Mouse (Mus musculus): ENCODE measurements at regions not wholly inside any gene's neighbourhood (a gene's known extent, or its start where the extent isn't known, plus 50 kb on each side); places are given as distances from the start of the nearest gene placed in this dataset.
A peak's percentile ranks its signal among the peaks of the same experiment; 100 is the strongest.

GRCm38 (mm10) chr4:56533344-56533985 lies 206.4 kb upstream of the Gm26657 start:
- no peaks in the 10 kb centered on the region for H3K27me3 ChIP-seq (replicated peaks; ENCODE audit: control insufficient read depth, insufficient read depth, low read length)
- H3K4me2 ChIP-seq (ENCODE audit: low read length) = no peak overlapping the region
- ATAC-seq (no peak), DNase-seq (ENCODE audit: low spot score) (no peak)
- no peaks in the 10 kb centered on the region for H3K36me3 ChIP-seq (ENCODE audit: control insufficient read depth, insufficient read depth, low read length)
- no peaks in the 10 kb centered on the region; the same call in 1 of the 2 replicates for H3K4me1 ChIP-seq (ENCODE audit: control insufficient read depth, insufficient read depth, low read length)
- no peaks in the 10 kb centered on the region for H3K9me3 ChIP-seq (replicated peaks; ENCODE audit: control insufficient read depth, low read length)
- no peak overlapping the region for H3K9ac ChIP-seq (ENCODE audit: low read length)
- H3K4me3 ChIP-seq (ENCODE audit: low read depth, low read length) = no peak overlapping the region
- 88% methylated on average over 9 of the region's 9 CpGs for whole genome bisulfite sequencing
- H3K27ac ChIP-seq (ENCODE audit: low read depth, low read length) = no peak overlapping the region

GRCm38 (mm10) chr4:56532921-56533320 lies 206.9 kb upstream of the Gm26657 start:
- no peak overlapping the region for H3K4me2 ChIP-seq (ENCODE audit: low read length)
- no peak overlapping the region for H3K27ac ChIP-seq (ENCODE audit: low read depth, low read length)
- no peaks in the 10 kb centered on the region for H3K9me3 ChIP-seq (replicated peaks; ENCODE audit: control insufficient read depth, low read length)
- DNase-seq (ENCODE audit: low spot score) = no peak
- WGBS = 69% methylated on average over 9 of the region's 9 CpGs
- H3K4me1 ChIP-seq (ENCODE audit: control insufficient read depth, insufficient read depth, low read length) = no peaks in the 10 kb centered on the region; the same call in 1 of the 2 replicates
- ATAC-seq = no peak
- no peak overlapping the region for H3K9ac ChIP-seq (ENCODE audit: low read length)
- H3K27me3 ChIP-seq (replicated peaks; ENCODE audit: control insufficient read depth, insufficient read depth, low read length) = no peaks in the 10 kb centered on the region
- H3K36me3 ChIP-seq (ENCODE audit: control insufficient read depth, insufficient read depth, low read length) = no peaks in the 10 kb centered on the region
- no peak overlapping the region for H3K4me3 ChIP-seq (ENCODE audit: low read depth, low read length)

- H3K27ac ChIP-seq (ENCODE audit: low read depth, low read length) = no peak overlapping the region
- H3K4me3 ChIP-seq (ENCODE audit: low read depth, low read length) = no peak overlapping the region
- H3K36me3 ChIP-seq (ENCODE audit: control insufficient read depth, insufficient read depth, low read length) = no peaks in the 10 kb centered on the region
- DNase-seq (ENCODE audit: low spot score) (no peak), ATAC-seq (no peak)
- no peaks in the 10 kb centered on the region for H3K27me3 ChIP-seq (replicated peaks; ENCODE audit: control insufficient read depth, insufficient read depth, low read length)
- no peak overlapping the region for H3K4me2 ChIP-seq (ENCODE audit: low read length)
- WGBS = 90% methylated on average over 2 of the region's 2 CpGs
- no peak overlapping the region for H3K9ac ChIP-seq (ENCODE audit: low read length)
- H3K4me1 ChIP-seq (ENCODE audit: control insufficient read depth, insufficient read depth, low read length) = no peaks in the 10 kb centered on the region; the same call in 1 of the 2 replicates
- no peaks in the 10 kb centered on the region for H3K9me3 ChIP-seq (replicated peaks; ENCODE audit: control insufficient read depth, low read length)
Measured at GRCm38 (mm10) chr4:56528571-56528970, 211.3 kb upstream of the Gm26657 start.

- H3K27ac ChIP-seq (ENCODE audit: low read depth, low read length) = no peak overlapping the region
- no peak overlapping the region for H3K9ac ChIP-seq (ENCODE audit: low read length)
- H3K4me3 ChIP-seq (ENCODE audit: low read depth, low read length) = no peak overlapping the region
- no peaks in the 10 kb centered on the region for H3K9me3 ChIP-seq (replicated peaks; ENCODE audit: control insufficient read depth, low read length)
- H3K4me2 ChIP-seq (ENCODE audit: low read length) = no peak overlapping the region
- no peaks in the 10 kb centered on the region for H3K4me1 ChIP-seq (ENCODE audit: control insufficient read depth, insufficient read depth, low read length)
- H3K27me3 ChIP-seq (replicated peaks; ENCODE audit: control insufficient read depth, insufficient read depth, low read length) = no peaks in the 10 kb centered on the region
- ATAC-seq (no peak), DNase-seq (ENCODE audit: low spot score) (peak; percentile 38)
- no peaks in the 10 kb centered on the region for H3K36me3 ChIP-seq (ENCODE audit: control insufficient read depth, insufficient read depth, low read length)
- WGBS = 79% methylated on average over 6 of the region's 6 CpGs
Measured at GRCm38 (mm10) chr4:56524430-56524985, 215.4 kb upstream of the Gm26657 start.

GRCm38 (mm10) chr4:56507770-56508169 lies 232.1 kb upstream of the Gm26657 start:
- no peak for ATAC-seq
- no peak overlapping the region for H3K4me3 ChIP-seq (ENCODE audit: low read depth, low read length)

GRCm38 (mm10) chr4:56506786-56507185 lies 233.1 kb upstream of the Gm26657 start:
- no peak overlapping the region for H3K4me3 ChIP-seq (ENCODE audit: low read depth, low read length)
- ATAC-seq (no peak), DNase-seq (ENCODE audit: low spot score) (no peak)
- H3K27ac ChIP-seq (ENCODE audit: low read depth, low read length) = no peak overlapping the region
- no peak overlapping the region for H3K4me2 ChIP-seq (ENCODE audit: low read length)
- no peak overlapping the region for H3K9ac ChIP-seq (ENCODE audit: low read length)
- no peaks in the 10 kb centered on the region for H3K27me3 ChIP-seq (replicated peaks; ENCODE audit: control insufficient read depth, insufficient read depth, low read length)
- H3K4me1 ChIP-seq (ENCODE audit: control insufficient read depth, insufficient read depth, low read length) = no peaks in the 10 kb centered on the region
- WGBS = 81% methylated on average over 1 of the region's 1 CpGs
- H3K36me3 ChIP-seq (ENCODE audit: control insufficient read depth, insufficient read depth, low read length) = no peaks in the 10 kb centered on the region
- no peaks in the 10 kb centered on the region for H3K9me3 ChIP-seq (replicated peaks; ENCODE audit: control insufficient read depth, low read length)

More at GRCm38 (mm10) chr4:56507770-56508169, 232.1 kb upstream of the Gm26657 start:
- DNase-seq (ENCODE audit: low spot score) = no peak
- Histone ChIP-seq H3K4me2 (ENCODE audit: low read length) (no peak overlapping the region), H3K36me3 (ENCODE audit: control insufficient read depth, insufficient read depth, low read length) (no peaks in the 10 kb centered on the region), H3K27me3 (replicated peaks; ENCODE audit: control insufficient read depth, insufficient read depth, low read length) (no peaks in the 10 kb centered on the region), H3K27ac (ENCODE audit: low read depth, low read length) (no peak overlapping the region), H3K4me1 (ENCODE audit: control insufficient read depth, insufficient read depth, low read length) (no peaks in the 10 kb centered on the region), H3K9ac (ENCODE audit: low read length) (no peak overlapping the region), H3K9me3 (replicated peaks; ENCODE audit: control insufficient read depth, low read length) (no peaks in the 10 kb centered on the region)
- WGBS = 92% methylated on average over 4 of the region's 4 CpGs

GRCm38 (mm10) chr4:56506067-56506466 lies 233.8 kb upstream of the Gm26657 start:
- H3K4me1 ChIP-seq (ENCODE audit: control insufficient read depth, insufficient read depth, low read length) = no peaks in the 10 kb centered on the region
- H3K9me3 ChIP-seq (replicated peaks; ENCODE audit: control insufficient read depth, low read length) = no peaks in the 10 kb centered on the region
- no peaks in the 10 kb centered on the region for H3K36me3 ChIP-seq (ENCODE audit: control insufficient read depth, insufficient read depth, low read length)
- WGBS = 59% methylated on average over 1 of the region's 1 CpGs
- no peak for ATAC-seq
- no peak overlapping the region for H3K4me3 ChIP-seq (ENCODE audit: low read depth, low read length)
- no peaks in the 10 kb centered on the region for H3K27me3 ChIP-seq (replicated peaks; ENCODE audit: control insufficient read depth, insufficient read depth, low read length)
- no peak overlapping the region for H3K4me2 ChIP-seq (ENCODE audit: low read length)
- H3K27ac ChIP-seq (ENCODE audit: low read depth, low read length) = no peak overlapping the region
- DNase-seq (ENCODE audit: low spot score) = no peak
- no peak overlapping the region for H3K9ac ChIP-seq (ENCODE audit: low read length)

- Histone ChIP-seq H3K9me3 (replicated peaks; ENCODE audit: control insufficient read depth, low read length) (no peaks in the 10 kb centered on the region), H3K9ac (ENCODE audit: low read length) (no peak overlapping the region), H3K4me3 (ENCODE audit: low read depth, low read length) (no peak overlapping the region), H3K36me3 (ENCODE audit: control insufficient read depth, insufficient read depth, low read length) (no peaks in the 10 kb centered on the region), H3K4me2 (ENCODE audit: low read length) (peak overlapping the region; percentile 6; the same call in 1 of the 2 replicates), H3K27me3 (replicated peaks; ENCODE audit: control insufficient read depth, insufficient read depth, low read length) (no peaks in the 10 kb centered on the region), H3K27ac (ENCODE audit: low read depth, low read length) (no peak overlapping the region), H3K4me1 (ENCODE audit: control insufficient read depth, insufficient read depth, low read length) (0 out of 2 replicates have a peak, but pooled peaks cover 3% of the 10 kb centered on the region)
- ATAC-seq = peak; percentile 89
- 43% methylated on average over 16 of the region's 16 CpGs for WGBS
- DNase-seq (ENCODE audit: low spot score) = peak; percentile 94
Measured at GRCm38 (mm10) chr4:56492537-56493221, 247.2 kb upstream of the Gm26657 start.

GRCm38 (mm10) chr4:56489361-56489760 lies 250.5 kb upstream of the Gm26657 start:
- Histone ChIP-seq H3K36me3 (ENCODE audit: control insufficient read depth, insufficient read depth, low read length) (no peaks in the 10 kb centered on the region), H3K27ac (ENCODE audit: low read depth, low read length) (no peak overlapping the region), H3K4me3 (ENCODE audit: low read depth, low read length) (no peak overlapping the region), H3K4me2 (ENCODE audit: low read length) (no peak overlapping the region), H3K27me3 (replicated peaks; ENCODE audit: control insufficient read depth, insufficient read depth, low read length) (no peaks in the 10 kb centered on the region), H3K9ac (ENCODE audit: low read length) (no peak overlapping the region), H3K4me1 (ENCODE audit: control insufficient read depth, insufficient read depth, low read length) (0 out of 2 replicates have a peak, but pooled peaks cover 3% of the 10 kb centered on the region), H3K9me3 (replicated peaks; ENCODE audit: control insufficient read depth, low read length) (no peaks in the 10 kb centered on the region)
- ATAC-seq (no peak), DNase-seq (ENCODE audit: low spot score) (no peak)
- 91% methylated on average over 4 of the region's 4 CpGs for WGBS

All from forebrain, embryonic 14.5 days (tissue).